Comparison of ENCODE assay signal across 22 mouse cellular contexts in genomic region chr13:32553136-32553535, GRCm38 (mm10).
DNase-seq lines count a peak whose midpoint lies in the region; ATAC-seq and TF ChIP-seq lines count a peak whose summit lies in the region.
"Had no signal": no experiment of that assay in that cellular context is flagged by ENCODE, and none has a peak within 500 bp of the region (broad histone marks: within the 10 kb centered on the region; RNA-seq: fewer than 3 reads in every experiment).

No protein-coding gene starts in this region.

- TF ChIP-seq CTCF in lung, adult 2 months (IDR thresholded peaks at IDR 0.05; ENCODE audit: insufficient read depth, low read length): no peak
- no peak for TF ChIP-seq CTCF in lung, embryonic 14.5 days (IDR thresholded peaks at IDR 0.05; ENCODE audit: low read depth)
- no peak for TF ChIP-seq CTCF in intestine, postnatal 0 days (IDR thresholded peaks at IDR 0.05; ENCODE audit: low read depth)

- H3K9ac ChIP-seq in kidney, embryonic 14.5 days (ENCODE audit: low read depth, low read length): no peak overlapping the region
- no peak overlapping the region for H3K9ac ChIP-seq in lung, embryonic 14.5 days
- H3K9ac ChIP-seq in intestine, postnatal 0 days (ENCODE audit: low read depth, low read length): no peak overlapping the region
- H3K9ac ChIP-seq: heart, embryonic 15.5 days; limb, embryonic 13.5 days; liver, embryonic 15.5 days had no signal

- no peak overlapping the region for H3K27ac ChIP-seq in kidney, embryonic 14.5 days (ENCODE audit: low read depth, low read length)
- H3K27ac ChIP-seq in lung, embryonic 14.5 days (ENCODE audit: low read depth): no peak overlapping the region
- no peak overlapping the region for H3K27ac ChIP-seq in intestine, postnatal 0 days (ENCODE audit: low read depth, low read length)
- H3K27ac ChIP-seq: forebrain, embryonic 10.5 days; heart, embryonic 15.5 days; limb, embryonic 13.5 days; liver, embryonic 15.5 days had no signal

- no peaks in the 10 kb centered on the region for H3K36me3 ChIP-seq in kidney, embryonic 14.5 days (ENCODE audit: control insufficient read depth, insufficient read depth, low read length)
- no peaks in the 10 kb centered on the region for H3K36me3 ChIP-seq in lung, embryonic 14.5 days (ENCODE audit: insufficient read depth)
- no peaks in the 10 kb centered on the region for H3K36me3 ChIP-seq in intestine, postnatal 0 days (ENCODE audit: control insufficient read depth, insufficient read depth)
- H3K36me3 ChIP-seq: forebrain, embryonic 10.5 days; heart, embryonic 15.5 days; limb, embryonic 13.5 days; liver, embryonic 15.5 days had no signal

- no peak overlapping the region for H3K4me2 ChIP-seq in kidney, embryonic 14.5 days (replicated peaks; ENCODE audit: low read depth, low read length)
- H3K4me2 ChIP-seq in lung, embryonic 14.5 days: no peak overlapping the region
- no peak overlapping the region for H3K4me2 ChIP-seq in intestine, postnatal 0 days (replicated peaks; ENCODE audit: low read depth)
- H3K4me2 ChIP-seq: heart, embryonic 15.5 days; limb, embryonic 13.5 days; liver, embryonic 15.5 days had no signal

- no peak for TF ChIP-seq POLR2A in lung, adult 2 months (IDR thresholded peaks at IDR 0.05; ENCODE audit: borderline replicate concordance, extremely low read depth, low read depth, low read length)

- no peaks in the 10 kb centered on the region for H3K27me3 ChIP-seq in kidney, embryonic 14.5 days (ENCODE audit: control insufficient read depth, insufficient read depth, low read length)
- H3K27me3 ChIP-seq in lung, embryonic 14.5 days (ENCODE audit: insufficient read depth, low read length): no peaks in the 10 kb centered on the region
- H3K27me3 ChIP-seq in intestine, postnatal 0 days (replicated peaks; ENCODE audit: control insufficient read depth, insufficient read depth, low read length): no peaks in the 10 kb centered on the region
- H3K27me3 ChIP-seq: heart, embryonic 15.5 days; limb, embryonic 13.5 days; liver, embryonic 15.5 days; megakaryocyte, embryonic 14.5 days had no signal

- no peak overlapping the region for H3K4me3 ChIP-seq in lung, adult 2 months (replicated peaks; ENCODE audit: extremely low read depth, low read depth, low read length)
- no peak overlapping the region for H3K4me3 ChIP-seq in kidney, embryonic 14.5 days (ENCODE audit: low read length)
- no peak overlapping the region for H3K4me3 ChIP-seq in lung, embryonic 14.5 days (ENCODE audit: low read depth, low read length)
- H3K4me3 ChIP-seq in intestine, postnatal 0 days (ENCODE audit: low read depth, low read length): no peak overlapping the region
- H3K4me3 ChIP-seq: forebrain, embryonic 10.5 days; heart, embryonic 15.5 days; limb, embryonic 13.5 days; liver, embryonic 15.5 days; megakaryocyte, embryonic 14.5 days; myocyte had no signal

- no peaks in the 10 kb centered on the region for H3K4me1 ChIP-seq in lung, adult 2 months (ENCODE audit: control insufficient read depth, insufficient read depth, low read length)
- H3K4me1 ChIP-seq in kidney, embryonic 14.5 days (ENCODE audit: control insufficient read depth, insufficient read depth, low read length): no peaks in the 10 kb centered on the region
- no peaks in the 10 kb centered on the region for H3K4me1 ChIP-seq in lung, embryonic 14.5 days (ENCODE audit: insufficient read depth)
- H3K4me1 ChIP-seq in intestine, postnatal 0 days (replicated peaks; ENCODE audit: control insufficient read depth, insufficient read depth, low read length): no peaks in the 10 kb centered on the region
- H3K4me1 ChIP-seq: forebrain, embryonic 10.5 days; heart, embryonic 15.5 days; liver, embryonic 15.5 days; megakaryocyte, embryonic 14.5 days had no signal

- 0 out of 2 replicates have a peak, but pooled peaks have one; percentile 46 for ATAC-seq in kidney, embryonic 14.5 days (ENCODE audit: low FRiP score, low TSS enrichment)
- ATAC-seq in lung, embryonic 14.5 days (ENCODE audit: insufficient read depth): 0 out of 2 replicates have a peak, but pooled peaks have one; percentile 58
- no peak for ATAC-seq in intestine, postnatal 0 days
- ATAC-seq: hindbrain, embryonic 16.5 days had no signal

- peak; percentile 53 to 68 for DNase-seq in lung, adult 18-20 months
- no peak for DNase-seq in lung, adult 2 months
- DNase-seq in lung, embryonic 14.5 days: peak; percentile 48
- DNase-seq in lung, postnatal 36 days: peak; percentile 79
- DNase-seq in cerebellum, adult 8-10 months: no peak
- DNase-seq in spleen, adult 12 weeks (ENCODE audit: low spot score): no peak
- DNase-seq: cerebellum, adult 18-20 months; gastrocnemius, postnatal 10 days; heart, adult 18-20 months; midbrain, embryonic 14.5 days; right cerebral cortex, postnatal 14 days; thymus, adult 18-20 months; thymus, postnatal 4 days had no signal

- whole genome bisulfite sequencing in lung, adult 2 months: 58% methylated on average over 4 of the region's 4 CpGs
- WGBS in kidney, embryonic 14.5 days: 23% methylated on average over 4 of the region's 4 CpGs
- WGBS in lung, embryonic 14.5 days: 42% methylated on average over 4 of the region's 4 CpGs
- WGBS in intestine, postnatal 0 days: 64% methylated on average over 4 of the region's 4 CpGs

- H3K9me3 ChIP-seq in kidney, embryonic 14.5 days (ENCODE audit: control insufficient read depth, low read length): no peaks in the 10 kb centered on the region
- no peaks in the 10 kb centered on the region for H3K9me3 ChIP-seq in lung, embryonic 14.5 days (ENCODE audit: low read depth, low read length)
- H3K9me3 ChIP-seq in intestine, postnatal 0 days (ENCODE audit: control insufficient read depth): no peaks in the 10 kb centered on the region
- H3K9me3 ChIP-seq: forebrain, embryonic 10.5 days; heart, embryonic 15.5 days; limb, embryonic 13.5 days; liver, embryonic 15.5 days; megakaryocyte, embryonic 14.5 days had no signal

Comparison
In these comparisons a context has a peak if more than half of its experiments do, and no peak if none do; other contexts are left out.
1. DNase-seq: peak in lung, adult 18-20 months (2 of 2), lung, embryonic 14.5 days (single experiment) and lung, postnatal 36 days (single experiment); none in lung, adult 2 months (single experiment), cerebellum, adult 8-10 months (single experiment) and spleen, adult 12 weeks (single experiment).